Mouse (Mus musculus) yolk sac, embryonic 10.5 days (tissue): ENCODE data around the gene Nkapd1.
A peak's percentile ranks its signal among the peaks of the same experiment; 100 is the strongest.

Experiments
- DNase-seq: peaks from one replicate; pipeline ENCODE4 v3.0.0-alpha.2; 2017; ENCODE audit warnings: low spot score

The Nkapd1 gene

DNA sequence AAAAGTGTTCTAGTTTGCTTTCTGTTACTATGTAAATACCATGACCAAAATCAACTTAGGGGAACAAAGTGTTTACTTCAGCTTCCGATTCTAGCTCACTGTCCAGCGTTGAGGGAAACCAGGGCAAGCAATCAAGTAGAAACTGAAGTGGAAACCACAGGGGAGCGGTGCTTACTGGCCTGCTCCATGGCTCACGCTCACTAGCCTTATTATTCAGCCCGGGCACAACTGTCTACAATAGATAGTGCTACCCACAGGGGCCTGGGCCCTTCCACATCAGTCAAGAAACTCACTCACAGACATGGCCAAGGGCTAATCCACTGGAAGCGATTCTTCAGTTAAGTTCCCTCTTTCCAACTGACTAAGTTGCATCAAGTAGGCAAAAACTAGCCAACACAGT lies 15.7 kb downstream of the Nkapd1 start:
- DNase-seq, result no peak

DNA sequence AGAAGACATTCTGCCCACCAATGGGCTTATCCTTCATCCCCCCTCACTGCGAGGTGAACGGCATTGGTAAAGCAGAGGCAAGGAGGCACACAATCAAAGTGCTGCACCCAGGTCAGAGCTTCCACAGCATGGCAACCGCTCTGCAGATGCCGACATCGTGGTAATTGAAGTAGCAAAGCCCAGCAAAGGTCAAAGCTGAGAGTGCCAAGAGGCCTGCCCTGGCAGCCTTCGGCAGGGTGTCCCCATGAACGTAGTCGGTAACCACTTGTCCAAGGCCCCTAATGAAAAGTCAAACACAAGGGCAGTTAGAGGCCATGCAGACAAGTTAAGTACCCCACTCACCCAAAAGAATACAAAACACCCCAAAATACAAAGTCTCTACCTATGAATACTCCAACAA lies 20.3 kb downstream of the Nkapd1 start:
- no peak for DNase-seq

DNA sequence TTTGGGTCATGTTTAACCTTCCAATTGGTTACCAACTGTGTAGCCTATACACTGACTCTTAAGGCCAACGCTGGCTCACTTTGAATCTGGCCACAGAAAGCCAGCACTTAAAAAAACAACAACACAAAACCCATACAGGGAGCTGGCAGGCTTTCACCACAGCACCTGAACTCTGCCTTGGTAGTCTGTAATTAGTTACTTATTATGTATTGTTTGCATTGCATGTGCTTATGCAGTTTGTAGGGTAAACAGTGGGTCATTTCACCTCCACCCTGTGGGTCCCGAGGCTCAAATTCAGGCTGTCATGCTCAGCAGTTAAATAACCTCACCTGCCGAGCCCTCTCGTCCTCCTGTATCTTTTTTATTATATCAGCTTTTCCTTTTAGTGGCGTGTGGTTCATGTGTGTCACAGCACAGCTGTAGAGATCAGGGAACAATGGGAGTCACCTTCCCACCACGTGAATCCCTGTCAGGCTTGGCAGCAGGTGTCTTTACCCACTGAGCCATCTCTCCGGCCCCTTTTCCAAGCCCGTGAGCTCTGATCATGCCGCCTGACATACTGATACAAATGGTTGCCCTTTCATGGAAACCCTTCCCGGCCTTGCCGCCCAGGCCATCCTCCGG lies 22.4 kb downstream of the Nkapd1 start:
- peak; percentile 70 for DNase-seq

DNA sequence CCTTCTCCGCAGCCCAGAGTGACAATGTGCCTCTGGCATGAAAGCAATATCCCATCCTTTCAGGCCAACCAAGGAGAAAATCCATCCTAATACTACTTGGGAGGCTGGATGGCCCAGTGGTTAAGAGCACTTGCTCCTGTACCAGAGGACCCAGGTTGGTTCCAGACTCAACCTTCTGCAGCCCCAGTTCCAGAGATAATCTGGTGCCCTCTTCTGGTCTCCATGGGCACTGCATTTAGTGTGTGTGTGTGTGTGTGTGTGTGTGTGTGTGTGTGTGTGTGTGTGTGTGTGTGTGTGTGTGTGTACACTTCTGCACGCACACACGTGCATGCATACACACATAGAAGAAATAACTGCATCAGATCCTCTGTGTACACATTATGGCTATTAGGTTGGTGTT lies 23.7 kb downstream of the Nkapd1 start:
- no peak for DNase-seq

DNA sequence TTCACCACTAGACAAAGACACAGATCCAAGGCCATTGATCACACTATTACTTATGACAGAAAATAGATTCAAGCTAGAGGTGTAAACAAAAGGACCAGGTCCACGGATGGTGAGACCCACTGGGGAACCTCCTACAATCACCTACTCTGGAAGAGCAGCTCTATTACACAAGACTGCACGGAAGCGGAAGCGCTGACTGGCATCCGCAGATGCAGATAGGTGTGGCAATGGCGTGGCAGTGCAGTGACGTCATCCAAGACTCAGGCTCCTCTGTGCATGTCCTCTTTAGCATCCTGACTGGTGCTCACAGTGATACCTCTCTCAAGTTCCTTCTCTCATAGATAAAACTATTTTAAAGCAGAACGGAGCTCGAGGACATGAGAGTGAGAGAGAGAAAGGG lies 24.3 kb downstream of the Nkapd1 start:
- DNase-seq, result no peak

DNA sequence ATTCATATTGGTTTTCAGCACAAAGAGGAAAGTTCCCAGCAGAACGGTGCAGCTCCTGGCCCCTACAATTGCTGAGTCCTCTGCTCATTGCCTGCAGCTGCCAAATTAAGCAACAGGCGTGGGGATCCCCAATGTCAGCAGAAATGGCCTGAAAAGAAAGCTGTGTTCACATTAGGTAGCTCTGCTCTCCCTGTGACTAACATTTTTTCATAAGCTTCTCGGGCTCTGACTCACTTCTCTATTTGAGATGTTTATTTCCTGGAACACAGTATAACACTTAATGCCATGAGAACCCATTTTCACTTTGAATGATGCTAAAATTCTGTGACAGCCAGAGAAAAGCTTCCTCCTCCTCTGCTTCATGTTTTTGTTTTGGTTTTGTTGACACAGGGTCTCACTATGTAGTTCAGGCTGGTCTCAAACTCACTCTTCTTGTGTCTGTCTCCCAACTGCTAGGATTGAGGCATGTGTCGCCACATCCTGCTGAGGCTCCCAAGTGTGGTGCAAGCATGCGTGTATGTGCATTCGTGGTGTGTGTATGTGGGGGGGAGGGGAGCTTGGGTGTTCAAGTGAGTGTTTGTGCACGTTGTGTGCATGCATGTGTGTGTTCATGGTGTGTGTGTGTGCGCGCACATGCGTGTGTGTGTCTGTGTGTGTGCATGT lies 26.3 kb downstream of the Nkapd1 start:
- DNase-seq, result no peak

DNA sequence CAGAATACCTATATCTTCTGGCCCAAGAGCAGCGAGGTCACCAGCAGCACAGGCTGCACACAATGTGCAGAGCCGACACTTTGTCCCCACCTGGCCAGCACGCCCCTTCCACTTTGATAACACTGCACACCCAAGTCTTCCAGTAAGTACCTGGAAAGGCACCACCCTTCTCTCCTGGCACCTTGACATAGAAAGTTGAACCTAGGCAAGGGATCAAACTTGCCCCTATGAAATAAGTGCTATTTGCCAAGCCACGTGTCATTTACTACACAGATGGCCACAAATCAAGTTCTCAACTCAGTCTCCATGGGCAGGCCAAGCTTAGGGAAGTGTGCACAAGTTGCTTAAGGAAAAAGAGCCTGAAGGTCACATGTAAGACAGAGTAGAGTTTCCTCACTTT lies 30.3 kb downstream of the Nkapd1 start:
- peak; percentile 82 for DNase-seq

DNA sequence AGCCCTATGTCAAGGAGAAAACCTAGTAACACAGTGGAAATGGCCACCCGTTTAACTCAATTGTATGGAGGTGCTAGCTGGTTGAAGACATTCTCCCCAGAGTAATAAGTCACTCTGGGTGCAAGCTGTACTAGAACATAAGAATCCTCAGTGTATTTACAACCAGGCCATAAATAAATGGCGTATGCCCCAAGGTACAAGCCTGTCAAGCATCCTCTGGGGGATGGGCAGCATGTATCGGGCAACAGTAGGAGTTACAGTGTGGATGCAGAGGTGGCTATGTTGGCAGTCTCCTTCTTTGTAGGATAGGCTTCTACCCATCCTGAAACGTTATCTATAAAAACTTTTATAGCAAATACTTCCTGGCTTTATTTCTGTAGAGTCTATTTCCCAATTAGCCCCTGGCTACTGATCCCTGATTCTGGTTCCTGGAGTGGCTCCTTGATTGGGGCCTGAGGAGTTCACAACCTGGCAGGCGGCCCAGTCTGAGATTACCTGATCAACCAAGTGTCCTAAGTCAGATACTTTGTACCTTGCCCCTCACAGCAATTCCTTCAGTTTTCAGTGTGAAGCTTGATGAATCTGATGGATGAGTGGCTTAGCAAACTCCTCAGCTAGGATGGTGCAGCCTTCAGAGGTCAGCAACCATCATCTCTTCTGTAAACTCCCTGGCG lies 32.0 kb downstream of the Nkapd1 start:
- no peak for DNase-seq

DNA sequence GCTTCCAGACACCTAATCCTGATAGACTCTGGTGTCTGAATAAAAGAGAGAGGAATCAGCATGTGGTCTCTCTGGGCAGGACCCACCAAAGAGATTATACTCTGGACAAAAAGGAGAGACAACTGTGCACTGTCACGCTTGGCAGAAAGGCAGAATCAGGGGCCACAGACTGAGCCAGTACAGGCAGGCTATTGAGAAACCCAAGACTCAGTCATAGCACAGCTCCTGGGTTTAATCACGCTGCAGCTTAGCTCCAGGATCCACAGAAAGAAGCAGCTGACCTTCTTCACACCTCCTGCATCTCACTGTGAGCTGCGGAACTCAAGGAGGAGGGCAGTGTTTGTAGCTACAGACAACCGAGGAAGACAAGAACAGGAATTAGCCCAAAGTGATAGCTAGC lies 36.9 kb downstream of the Nkapd1 start:
- DNase-seq, result no peak

DNA sequence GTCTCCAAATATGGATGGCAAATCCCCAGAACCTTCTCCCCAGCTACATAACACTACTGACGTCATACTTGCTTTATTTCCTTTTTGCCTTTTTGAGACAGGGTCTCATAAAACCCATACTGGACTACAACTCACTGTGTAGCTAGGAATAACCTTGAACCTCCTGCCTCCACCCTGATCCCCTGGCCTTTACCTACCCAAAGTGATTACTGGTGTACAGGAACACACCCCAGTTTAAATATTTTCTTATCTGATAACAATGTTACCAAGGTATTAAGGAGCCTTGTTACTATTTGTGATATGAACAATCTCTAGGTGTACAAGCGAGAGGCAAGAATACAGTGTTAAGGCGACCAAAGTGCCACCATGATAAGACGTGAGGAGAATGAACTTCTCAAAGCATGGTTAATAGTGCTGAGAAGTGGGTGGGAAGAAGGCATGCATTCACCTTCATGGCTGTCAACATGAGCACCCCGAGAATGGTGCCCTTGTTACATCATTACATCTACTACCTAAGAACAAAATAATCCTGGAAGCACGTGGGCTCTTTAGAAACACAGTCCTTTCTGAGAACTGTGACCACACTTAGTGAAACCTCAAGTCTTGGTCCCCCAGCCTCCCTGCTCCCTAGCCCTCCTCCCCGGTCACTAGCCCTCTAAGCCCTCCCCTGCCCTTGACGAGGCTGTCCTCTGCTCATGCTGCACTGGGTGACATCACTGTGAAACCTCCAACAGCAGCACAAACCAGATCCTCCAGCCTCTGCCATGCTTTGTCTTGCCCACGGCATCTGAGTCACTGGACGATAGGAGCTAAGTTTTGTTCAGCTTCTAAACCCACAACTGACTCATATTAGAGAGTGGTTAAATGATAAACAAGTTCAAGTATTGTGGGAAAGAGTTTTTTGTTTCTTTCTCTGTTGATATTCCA lies 47.4 kb downstream of the Nkapd1 start:
- no peak for DNase-seq

DNA sequence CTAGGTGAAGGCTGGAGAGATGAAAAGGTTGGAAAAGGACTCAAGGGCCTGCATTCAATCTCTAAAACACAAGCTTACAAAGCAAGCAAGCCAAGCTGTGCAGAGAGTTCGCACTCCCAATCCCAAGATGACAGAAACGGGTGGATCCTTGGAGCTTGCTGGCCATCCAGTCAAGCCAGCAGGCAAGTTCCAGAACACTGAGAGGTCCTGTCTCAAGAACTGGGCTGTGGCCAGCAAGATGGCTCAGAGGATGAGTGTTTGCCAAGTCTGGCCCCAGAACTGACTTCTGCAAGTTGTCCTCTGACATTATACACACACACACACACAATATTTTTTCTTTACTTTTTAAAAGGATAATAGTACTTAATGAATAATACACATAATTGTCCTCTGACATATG lies 49.4 kb downstream of the Nkapd1 start:
- no peak for DNase-seq

DNA sequence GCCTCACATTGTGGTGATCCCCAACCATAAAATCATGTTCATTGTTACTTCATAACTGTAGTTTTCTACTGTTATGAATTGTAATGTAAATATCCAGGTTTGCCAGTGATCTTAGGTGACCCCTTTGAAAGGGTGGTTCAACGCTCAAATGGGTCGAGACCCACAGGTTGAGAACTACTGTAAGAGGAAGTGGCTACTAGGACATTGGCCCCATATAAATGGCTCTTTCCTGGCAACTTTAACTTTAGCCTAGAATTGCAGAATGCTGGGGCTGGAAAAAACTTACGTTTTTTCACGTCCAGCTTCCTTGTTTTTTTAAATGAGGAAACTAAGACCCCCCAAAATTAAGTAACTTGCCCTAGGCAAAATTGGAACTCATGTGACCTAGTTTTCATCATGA lies 49.9 kb downstream of the Nkapd1 start:
- DNase-seq, result no peak

DNA sequence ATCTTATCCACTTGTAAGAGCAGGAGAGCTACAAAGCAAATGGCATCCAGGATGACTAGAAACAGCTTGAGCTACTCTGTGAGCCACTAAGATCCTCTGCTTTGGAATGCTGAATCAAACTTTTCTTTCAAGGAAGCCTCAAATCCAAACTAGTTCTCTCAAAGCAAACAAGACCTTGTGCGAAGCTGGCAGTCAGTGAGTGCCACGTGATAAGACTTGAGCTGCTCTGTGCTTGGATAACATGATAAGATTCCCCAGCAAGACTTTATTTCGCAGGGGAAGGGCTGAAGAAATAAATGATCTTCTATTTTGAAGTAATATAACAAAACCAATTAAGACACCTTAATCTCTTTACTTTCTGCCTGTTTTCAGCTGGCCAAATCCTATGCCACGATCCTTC lies 51.3 kb downstream of the Nkapd1 start:
- peak; percentile 27 for DNase-seq

DNA sequence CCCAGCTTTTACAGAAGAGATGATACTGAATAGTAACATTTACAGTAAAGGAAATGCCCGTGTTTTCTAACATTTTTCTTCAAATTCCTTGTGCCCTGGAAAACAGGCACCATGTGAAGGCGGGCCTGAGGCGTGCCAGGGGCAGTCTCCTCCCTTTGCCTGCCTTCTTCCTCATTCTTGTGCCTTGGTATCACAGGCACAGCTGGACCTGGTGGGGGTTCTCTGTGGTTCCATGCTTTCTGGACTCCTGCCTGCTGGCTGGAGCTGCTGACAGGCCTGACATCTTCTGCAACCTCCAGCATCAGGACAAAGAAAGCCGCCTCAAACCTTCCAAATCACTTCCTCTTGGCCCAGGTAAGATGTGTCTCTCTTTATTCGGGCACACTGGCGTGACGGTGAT lies 52.1 kb downstream of the Nkapd1 start:
- DNase-seq, result no peak

DNA sequence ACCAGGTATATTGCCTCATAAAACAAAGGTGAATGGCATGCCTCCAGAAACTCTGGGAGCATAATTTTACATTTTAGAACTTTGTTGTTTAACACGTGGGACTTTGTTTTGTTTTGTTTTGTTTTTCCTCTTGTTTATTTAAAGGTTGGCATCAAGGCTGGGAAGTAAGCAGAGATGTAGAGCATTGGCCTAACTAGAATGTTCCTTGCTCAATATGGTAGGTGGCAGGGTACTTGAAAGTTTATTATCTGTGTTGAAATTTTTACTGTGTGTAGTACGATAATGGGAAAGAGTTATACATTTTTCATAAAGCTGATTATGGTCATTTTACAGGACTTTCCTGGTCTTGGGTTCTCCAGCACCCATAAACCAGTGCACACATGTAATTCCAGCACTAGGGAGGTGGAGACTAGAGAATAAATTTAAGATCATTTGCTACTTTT lies 55.3 kb downstream of the Nkapd1 start:
- DNase-seq, result no peak

DNA sequence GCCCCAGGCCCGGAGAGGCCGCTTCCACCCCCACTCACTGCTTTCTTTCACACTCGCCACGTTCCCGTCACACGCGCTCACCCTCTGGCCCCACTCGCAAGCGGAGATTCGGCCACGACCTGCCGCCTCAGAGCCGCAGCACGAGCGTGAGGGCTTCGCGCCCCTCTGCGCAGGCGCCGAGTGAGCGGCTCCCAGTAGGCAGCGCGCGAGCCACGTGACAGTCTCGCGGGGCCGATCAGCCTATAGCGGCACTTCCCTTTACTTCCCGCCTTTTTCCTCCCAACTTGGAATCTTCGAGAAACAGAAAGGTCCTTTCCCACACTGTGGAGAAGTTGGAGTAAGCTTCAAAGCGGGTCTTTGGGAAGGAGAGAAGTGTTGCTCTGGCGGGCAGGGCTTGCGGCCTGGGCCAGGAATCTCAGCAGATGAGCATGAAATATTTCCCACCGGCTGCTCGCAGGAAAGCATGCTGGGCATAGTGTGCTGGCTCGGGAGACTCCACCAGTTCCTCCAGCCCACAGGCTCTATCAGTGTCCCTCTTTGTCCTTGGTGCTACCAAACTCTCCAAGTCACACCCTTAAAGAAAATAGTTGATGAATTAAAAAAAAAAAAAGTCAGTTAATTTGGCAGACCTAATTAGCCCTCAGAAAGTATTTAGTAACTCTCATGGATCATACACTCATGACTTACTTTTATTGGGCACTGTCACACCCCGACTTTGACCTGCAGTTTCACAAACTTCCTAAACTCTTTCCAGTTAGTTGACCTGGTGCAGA lies 55.9 kb downstream of the Nkapd1 start, which contains the start of gene Tex12:
Gene Tex12, minus strand, starts transcription at position 181 of the 773 bp plus-strand sequence.
- DNase-seq, result no peak
